Mouse (Mus musculus): ENCODE results near the gene Gpr146. TPM values are rescaled to one million over a fixed set of nuclear protein-coding genes. Genes with fewer than 3 reads are reported as not detected.
A peak's percentile ranks its signal among the peaks of the same experiment; 100 is the strongest.
"Not testable (repeated sequence)": the region's sequence is repeated elsewhere in the genome, so short reads cannot be mapped to it uniquely, and the experiment has no call there.

Gpr146 gene
- polyA plus RNA-seq, 1 experiment: 34.7 TPM

GRCm38 (mm10) chr5:139387329-139388194 lies 10.1 kb downstream of the Gpr146 start:
- TF ChIP-seq CTCF (IDR thresholded peaks at IDR 0.05; ENCODE audit: low read depth, low read length): no peak
- TF ChIP-seq POLR2A (IDR thresholded peaks at IDR 0.05; ENCODE audit: borderline replicate concordance, low read depth, low read length): no peak
- Histone ChIP-seq H3K27ac (ENCODE audit: insufficient read depth, low read depth, low read length) (peak overlapping the region; percentile 65), H3K4me3 (ENCODE audit: insufficient read depth, low read length) (no peak overlapping the region), H3K4me1 (ENCODE audit: control insufficient read depth, insufficient read depth, low read length) (peaks cover 53% of the 10 kb centered on the region)

GRCm38 (mm10) chr5:139388195-139388570 lies 10.7 kb downstream of the Gpr146 start:
- Histone ChIP-seq H3K4me1 (ENCODE audit: control insufficient read depth, insufficient read depth, low read length) (peaks cover 49% of the 10 kb centered on the region), H3K27ac (ENCODE audit: insufficient read depth, low read depth, low read length) (peak overlapping the region; percentile 65), H3K4me3 (ENCODE audit: insufficient read depth, low read length) (no peak overlapping the region)
- TF ChIP-seq CTCF (IDR thresholded peaks at IDR 0.05; ENCODE audit: low read depth, low read length) (no peak), POLR2A (IDR thresholded peaks at IDR 0.05; ENCODE audit: borderline replicate concordance, low read depth, low read length) (no peak)

- H3K27ac ChIP-seq (ENCODE audit: insufficient read depth, low read depth, low read length): peak overlapping the region; percentile 65
- no peak overlapping the region for H3K4me3 ChIP-seq (ENCODE audit: insufficient read depth, low read length)
- H3K4me1 ChIP-seq (ENCODE audit: control insufficient read depth, insufficient read depth, low read length): peaks cover 42% of the 10 kb centered on the region
- TF ChIP-seq POLR2A (IDR thresholded peaks at IDR 0.05; ENCODE audit: borderline replicate concordance, low read depth, low read length) (no peak), CTCF (IDR thresholded peaks at IDR 0.05; ENCODE audit: low read depth, low read length) (no peak)
These were observed 11.5 kb downstream of the Gpr146 start for GRCm38 (mm10) chr5:139388694-139389675.

GRCm38 (mm10) chr5:139389676-139390061 lies 12.2 kb downstream of the Gpr146 start:
- TF ChIP-seq POLR2A (IDR thresholded peaks at IDR 0.05; ENCODE audit: borderline replicate concordance, low read depth, low read length): no peak
- TF ChIP-seq CTCF (IDR thresholded peaks at IDR 0.05; ENCODE audit: low read depth, low read length): no peak
- no peak overlapping the region for H3K27ac ChIP-seq (ENCODE audit: insufficient read depth, low read depth, low read length)
- H3K4me3 ChIP-seq (ENCODE audit: insufficient read depth, low read length): no peak overlapping the region
- H3K4me1 ChIP-seq (ENCODE audit: control insufficient read depth, insufficient read depth, low read length): peaks cover 36% of the 10 kb centered on the region

- H3K27ac ChIP-seq (ENCODE audit: insufficient read depth, low read depth, low read length); H3K4me3 ChIP-seq (ENCODE audit: insufficient read depth, low read length): not testable (repeated sequence)
- H3K4me1 ChIP-seq (ENCODE audit: control insufficient read depth, insufficient read depth, low read length): peaks cover 29% of the 10 kb centered on the region
These were observed 13.0 kb downstream of the Gpr146 start for GRCm38 (mm10) chr5:139390324-139391119.

GRCm38 (mm10) chr5:139391309-139391990 lies 14.0 kb downstream of the Gpr146 start:
- Histone ChIP-seq H3K4me1 (ENCODE audit: control insufficient read depth, insufficient read depth, low read length) (peaks cover 26% of the 10 kb centered on the region), H3K27ac (ENCODE audit: insufficient read depth, low read depth, low read length) (no peak overlapping the region), H3K4me3 (ENCODE audit: insufficient read depth, low read length) (no peak overlapping the region)

GRCm38 (mm10) chr5:139392219-139393196 lies 15.0 kb downstream of the Gpr146 start:
- no peak overlapping the region for H3K4me3 ChIP-seq (ENCODE audit: insufficient read depth, low read length)
- H3K27ac ChIP-seq (ENCODE audit: insufficient read depth, low read depth, low read length): no peak overlapping the region
- peaks cover 28% of the 10 kb centered on the region for H3K4me1 ChIP-seq (ENCODE audit: control insufficient read depth, insufficient read depth, low read length)

More at GRCm38 (mm10) chr5:139391309-139391990, 14.0 kb downstream of the Gpr146 start:
- TF ChIP-seq CTCF (IDR thresholded peaks at IDR 0.05; ENCODE audit: low read depth, low read length) (no peak), POLR2A (IDR thresholded peaks at IDR 0.05; ENCODE audit: borderline replicate concordance, low read depth, low read length) (no peak)

GRCm38 (mm10) chr5:139393197-139393588 lies 15.7 kb downstream of the Gpr146 start:
- Histone ChIP-seq H3K4me3 (ENCODE audit: insufficient read depth, low read length) (no peak overlapping the region), H3K27ac (ENCODE audit: insufficient read depth, low read depth, low read length) (no peak overlapping the region), H3K4me1 (ENCODE audit: control insufficient read depth, insufficient read depth, low read length) (peaks cover 28% of the 10 kb centered on the region)
- no peak for TF ChIP-seq CTCF (IDR thresholded peaks at IDR 0.05; ENCODE audit: low read depth, low read length)
- TF ChIP-seq POLR2A (IDR thresholded peaks at IDR 0.05; ENCODE audit: borderline replicate concordance, low read depth, low read length): no peak

More at GRCm38 (mm10) chr5:139392219-139393196, 15.0 kb downstream of the Gpr146 start:
- TF ChIP-seq POLR2A (IDR thresholded peaks at IDR 0.05; ENCODE audit: borderline replicate concordance, low read depth, low read length) (no peak), CTCF (IDR thresholded peaks at IDR 0.05; ENCODE audit: low read depth, low read length) (no peak)

Measured in bone marrow macrophage, adult 2 months (primary cell).